Mouse (Mus musculus) adrenal gland, adult 2 months (tissue): ENCODE measurements around the gene Cc2d2a. TPM values are rescaled to one million over a fixed set of nuclear protein-coding genes. Genes with fewer than 3 reads are reported as not detected.
A peak's percentile ranks its signal among the peaks of the same experiment; 100 is the strongest.

ENCODE experiments used
- DNase-seq: peaks from one replicate; pipeline ENCODE4 v3.0.0; 2021
- long read RNA-seq: library from polyadenylated mRNA; stranded (forward); transcript quantifications from one replicate; pipeline ENCODE4 v2.0.0, GENCODE M21; 2021
- polyA plus RNA-seq: library from polyadenylated mRNA; depleted of rRNA; stranded (reverse); fragments of >200 nt; gene quantifications from 2 replicates; pipeline ENCODE4 v1.2.3, GENCODE M21; 2012; rRNA removed
- total RNA-seq, 2 experiments: library from RNA; stranded (reverse); gene quantifications; 2 replicates each; pipeline ENCODE4 v1.2.3; 2021

Cc2d2a gene
- total RNA-seq, result 10 to 100 TPM; 13.9 to 22.0 TPM
- 2.0 and 2.4 TPM in 2 replicates for polyA plus RNA-seq
- long read RNA-seq, partial matches to known transcripts, result 2 of 6 reads
- long read RNA-seq, other reads (novel, unspliced or antisense), result 4 of 6 reads

DNA sequence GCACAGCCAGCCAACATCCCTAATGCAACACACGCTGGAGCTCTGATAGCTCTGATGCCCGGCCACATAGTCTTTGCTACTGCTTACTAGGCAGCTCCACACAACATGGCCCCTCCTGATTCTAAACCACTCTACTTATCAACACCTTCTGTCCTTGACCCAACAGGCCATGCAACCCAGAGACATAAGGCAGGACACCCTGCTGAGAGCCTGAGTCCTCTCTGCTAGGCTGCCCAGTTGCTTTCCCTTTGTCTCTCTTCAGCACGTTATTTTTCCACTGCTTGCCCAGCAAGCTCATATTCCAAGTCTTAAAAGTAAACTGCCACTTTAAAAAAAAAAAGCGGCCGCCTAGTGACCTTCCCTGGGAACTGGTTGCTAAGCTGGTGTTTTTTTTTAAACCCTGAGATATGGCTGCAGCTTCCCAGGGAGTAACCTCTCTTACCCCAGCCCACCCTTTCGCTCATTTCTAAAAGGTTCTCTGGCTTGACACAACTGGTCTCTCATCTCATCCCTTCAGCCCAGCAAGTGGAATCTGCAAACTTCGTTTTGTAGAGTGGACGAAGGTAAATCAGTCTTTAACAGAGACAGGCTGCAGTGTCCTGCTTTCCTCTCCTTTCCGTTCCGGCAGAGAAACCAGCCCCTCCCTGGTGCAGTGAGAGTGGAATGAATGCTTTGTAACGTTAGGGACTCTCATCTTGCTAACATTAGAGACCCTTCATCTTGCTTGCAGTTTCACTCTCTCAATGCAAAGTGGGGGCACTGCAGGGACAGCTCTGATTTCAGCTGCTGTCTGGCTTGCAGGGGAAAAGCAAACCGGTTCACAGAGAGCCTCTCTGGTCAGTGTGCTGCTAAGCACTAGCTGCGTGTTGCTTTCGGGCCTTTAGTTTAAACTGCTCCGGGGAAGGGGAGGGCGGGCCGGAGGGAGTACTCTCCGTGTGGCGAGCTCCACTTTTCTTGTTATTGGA lies at the start of gene Cc2d2a:
Gene Cc2d2a, plus strand, starts transcription at position 350 of the 965 bp plus-strand sequence.
- peak; percentile 63 for DNase-seq

DNA sequence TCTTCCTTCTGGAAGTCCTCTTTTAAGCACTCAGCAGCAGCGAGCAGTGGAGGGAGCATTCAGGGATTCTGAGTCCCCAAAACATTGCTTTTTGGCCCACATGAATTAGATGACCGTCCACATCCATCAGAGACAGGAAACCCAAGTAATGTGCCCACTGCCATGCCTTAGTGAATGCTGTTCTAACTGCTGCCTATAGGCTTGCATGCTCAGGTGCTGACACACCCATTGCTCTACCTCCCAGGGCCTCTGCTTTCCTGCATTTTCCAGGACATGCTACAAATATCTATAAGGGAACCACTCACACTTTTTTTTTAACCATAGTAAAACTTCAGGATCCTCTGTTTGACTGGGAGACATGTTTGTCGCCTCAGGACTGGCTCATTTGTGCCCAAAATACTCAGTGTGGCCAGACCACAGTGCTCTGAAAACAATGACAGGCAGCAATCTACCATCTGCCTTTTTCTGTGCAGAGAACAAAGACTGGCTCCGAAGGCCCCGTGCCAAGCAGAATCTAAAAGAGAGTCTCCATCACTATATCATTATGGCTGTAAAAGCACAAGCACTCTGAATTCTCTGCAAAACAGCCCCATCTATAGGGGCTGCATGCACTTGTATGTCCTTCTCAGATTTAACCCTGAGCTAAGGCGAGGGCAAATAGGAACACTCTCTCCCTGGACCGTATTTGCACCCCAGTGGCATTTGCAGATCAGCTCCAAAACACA lies 40.4 kb upstream of the Cc2d2a start:
- no peak for DNase-seq

DNA sequence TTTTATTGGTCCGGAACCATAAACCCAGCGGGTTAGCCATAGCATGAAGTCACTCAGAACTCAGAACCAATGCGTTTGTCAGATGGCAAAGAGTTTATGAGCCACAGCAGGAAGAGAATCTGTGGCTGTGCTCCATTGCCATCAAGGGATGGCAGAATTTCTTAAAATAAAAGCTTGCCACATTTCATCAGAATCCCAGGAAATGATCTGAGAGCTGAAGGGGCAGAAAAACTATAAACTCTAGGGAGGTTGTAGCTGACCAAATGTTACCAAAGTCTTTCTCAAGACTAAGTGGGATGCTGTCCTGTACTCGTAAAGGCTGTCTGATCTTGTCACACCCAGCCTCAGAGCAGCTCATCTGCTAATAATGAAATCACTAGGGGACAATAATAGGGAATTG lies 36.7 kb upstream of the Cc2d2a start:
- DNase-seq, result no peak

DNA sequence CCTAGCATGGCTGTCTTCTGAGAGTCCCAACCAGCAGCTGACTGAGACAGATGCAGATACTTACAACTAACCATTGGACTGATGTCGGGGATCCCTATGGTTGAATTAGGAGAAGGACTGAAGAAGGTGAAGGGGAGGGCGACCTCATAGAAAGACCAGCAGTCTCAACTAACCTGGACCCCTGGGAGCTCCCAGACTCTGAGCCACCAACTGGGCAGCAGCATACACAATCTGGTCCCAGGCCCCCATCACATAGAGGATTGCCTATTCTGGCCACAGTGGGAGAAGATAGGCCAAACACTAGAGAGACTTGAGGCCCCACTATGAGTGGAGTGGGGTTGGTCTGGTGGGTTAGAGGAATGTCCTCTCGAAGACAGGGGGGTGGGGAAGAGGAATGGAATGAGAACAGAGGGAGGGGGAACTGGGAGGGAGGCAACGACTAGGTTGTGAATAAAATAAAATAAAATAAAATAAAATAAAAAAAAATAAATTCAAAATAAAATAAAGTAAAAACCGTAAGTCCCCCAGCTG lies 28.0 kb upstream of the Cc2d2a start:
- DNase-seq, result no peak

DNA sequence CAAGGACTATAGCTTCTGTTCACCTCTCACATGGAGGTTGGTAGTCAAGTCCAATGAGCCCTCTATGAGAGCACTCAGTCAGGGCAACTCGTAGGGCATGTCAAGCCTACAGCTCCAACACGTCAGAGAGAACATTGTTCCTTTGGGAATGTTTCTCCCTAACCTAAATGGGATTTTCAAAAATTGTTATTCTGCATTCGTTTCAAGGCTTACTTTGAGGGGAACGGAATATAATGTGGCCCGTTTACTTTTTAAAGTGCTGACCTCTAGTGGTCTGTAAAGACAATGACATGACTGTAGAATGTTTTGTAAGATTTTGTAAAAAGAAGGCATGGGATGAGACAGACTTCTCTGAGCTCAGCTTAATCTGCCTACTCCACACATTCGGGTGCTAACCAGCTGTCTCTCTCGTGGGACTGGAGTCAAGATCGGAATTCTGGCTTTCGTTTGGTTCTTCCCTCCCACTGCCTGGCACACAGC lies 27.5 kb upstream of the Cc2d2a start:
- DNase-seq, result no peak

DNA sequence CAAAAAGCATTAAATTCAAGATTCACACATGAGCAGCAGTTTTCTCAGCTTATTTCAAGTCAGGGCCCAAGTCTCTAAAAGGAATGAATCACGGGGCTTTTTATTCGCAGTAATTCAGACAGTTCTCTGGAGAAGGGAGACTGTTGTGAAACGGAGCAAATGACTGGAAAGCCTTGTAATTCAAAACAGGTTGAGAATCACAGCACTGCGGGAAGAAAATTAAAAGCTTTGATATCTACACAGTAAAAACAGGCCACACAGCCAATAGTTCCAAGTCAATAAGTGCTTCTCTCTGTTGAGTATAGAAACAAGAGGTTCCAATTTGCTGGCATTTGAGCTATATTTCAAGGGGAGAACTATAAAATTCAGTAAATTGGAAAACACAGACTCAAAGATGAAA lies 17.1 kb upstream of the Cc2d2a start:
- DNase-seq, result no peak

DNA sequence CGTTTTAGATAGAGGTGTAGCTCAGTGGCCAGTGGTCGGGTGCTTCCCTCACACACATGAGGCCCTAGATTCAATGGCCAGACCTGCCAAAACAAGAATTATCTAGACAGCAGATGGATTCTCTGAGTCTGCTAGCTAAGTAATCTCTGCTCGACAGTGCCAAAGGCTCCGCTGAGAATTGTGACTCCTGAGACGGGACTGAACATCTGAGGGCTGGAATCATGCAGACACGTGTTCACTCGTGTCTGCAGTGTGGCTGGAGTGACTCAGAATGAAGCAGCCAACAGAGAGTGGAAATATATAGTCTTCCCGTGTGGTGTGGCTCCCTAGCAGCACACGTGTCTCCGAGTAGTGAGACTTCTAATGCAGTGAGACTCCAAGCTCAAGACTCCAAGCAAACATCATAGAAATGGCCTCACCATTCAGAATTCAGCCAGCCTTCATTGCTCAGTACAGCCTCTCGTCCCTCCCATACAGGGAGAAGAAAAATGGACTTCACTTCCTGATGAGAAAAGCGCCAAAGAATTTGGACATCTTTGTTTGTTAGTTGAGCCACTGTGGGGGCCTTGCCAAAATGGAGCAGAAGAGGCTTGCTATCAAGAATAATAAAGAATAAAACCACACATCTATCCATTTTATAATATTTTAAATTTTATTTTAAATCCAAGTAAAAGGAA lies 14.9 kb upstream of the Cc2d2a start:
- no peak for DNase-seq

DNA sequence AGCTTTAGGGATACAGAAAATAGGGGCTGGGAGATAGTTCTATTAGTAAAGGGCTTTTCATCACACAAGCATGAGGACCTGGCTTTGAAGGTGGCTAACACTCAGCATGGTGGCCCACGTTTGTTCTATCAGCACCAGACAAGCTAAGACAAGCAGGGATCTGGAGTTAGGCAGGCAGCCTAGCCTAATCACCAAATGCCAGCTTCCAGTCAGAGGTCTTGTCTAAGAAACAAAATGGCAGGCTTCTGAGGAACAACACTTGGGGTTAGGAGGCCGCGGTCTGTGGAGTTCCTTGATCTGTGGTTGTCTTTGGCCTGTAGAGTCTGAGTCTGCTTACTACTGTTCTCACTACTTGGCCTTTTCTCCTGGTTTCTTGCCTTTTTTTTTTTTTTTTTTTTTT lies 648 bp upstream of the Cc2d2a start:
- DNase-seq, result no peak

DNA sequence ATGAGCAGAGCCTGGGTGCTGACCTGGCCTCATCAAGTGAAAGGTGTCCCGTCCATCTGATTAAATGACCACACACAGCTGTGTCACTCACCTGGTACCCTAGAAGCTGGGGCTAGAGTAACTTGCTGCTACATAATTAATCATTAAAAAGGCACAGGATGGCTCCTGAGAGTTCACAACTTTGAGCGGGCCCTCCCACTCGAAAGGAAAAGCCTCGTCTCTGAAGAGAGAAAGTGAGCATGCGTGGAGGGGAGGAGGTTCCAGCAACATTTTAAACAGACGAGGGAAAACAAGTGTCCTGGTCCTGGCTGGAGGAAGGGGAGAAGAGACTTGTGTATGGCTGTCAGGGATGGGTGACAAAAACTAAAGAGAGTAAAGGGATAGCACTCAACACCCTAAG lies 1.4 kb downstream of the Cc2d2a start:
- DNase-seq, result no peak

DNA sequence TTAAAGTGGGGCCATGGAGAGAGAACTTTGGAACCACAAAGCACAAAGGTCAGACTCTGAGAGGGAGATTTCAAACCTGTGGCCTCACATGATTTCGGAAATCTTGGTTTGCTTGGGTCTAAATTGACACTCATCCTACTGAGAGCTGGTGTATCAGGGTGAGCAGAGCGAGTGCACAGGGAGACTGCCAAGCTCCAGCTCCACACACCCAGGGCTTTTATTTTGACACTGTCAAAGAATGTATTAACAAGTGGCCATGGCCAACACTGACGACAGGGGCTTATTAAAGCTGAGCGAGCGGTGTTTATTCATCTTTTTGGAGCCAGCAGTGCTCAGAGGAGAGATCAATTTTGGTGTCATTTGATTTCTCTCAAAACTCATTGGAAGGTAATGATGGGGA lies 3.0 kb downstream of the Cc2d2a start:
- DNase-seq, result no peak

DNA sequence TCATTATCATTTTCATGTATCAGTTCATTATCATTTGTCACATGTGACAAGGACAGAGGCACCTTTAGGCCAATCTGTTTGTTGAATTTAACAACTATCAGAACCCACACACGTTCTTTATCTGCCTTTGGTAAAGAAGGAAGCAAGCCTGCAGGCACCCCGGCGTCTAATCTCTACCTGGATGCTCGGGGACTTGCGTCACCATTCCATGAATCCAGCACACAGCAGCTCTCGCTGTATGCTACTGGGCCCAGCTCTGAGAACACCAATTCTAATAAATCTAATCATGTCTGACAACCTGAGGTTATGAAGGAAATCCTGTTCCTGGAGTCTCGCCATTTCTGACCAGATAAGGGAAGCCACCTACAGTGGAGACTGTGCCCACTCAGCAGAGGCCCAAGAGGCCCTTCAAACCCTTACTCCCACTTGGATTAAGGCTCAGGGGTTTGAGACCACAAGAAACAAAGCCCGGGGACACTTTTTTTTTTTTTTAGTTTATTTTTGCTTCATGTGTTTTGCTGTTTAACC lies 7.0 kb downstream of the Cc2d2a start:
- DNase-seq, result peak; percentile 24

DNA sequence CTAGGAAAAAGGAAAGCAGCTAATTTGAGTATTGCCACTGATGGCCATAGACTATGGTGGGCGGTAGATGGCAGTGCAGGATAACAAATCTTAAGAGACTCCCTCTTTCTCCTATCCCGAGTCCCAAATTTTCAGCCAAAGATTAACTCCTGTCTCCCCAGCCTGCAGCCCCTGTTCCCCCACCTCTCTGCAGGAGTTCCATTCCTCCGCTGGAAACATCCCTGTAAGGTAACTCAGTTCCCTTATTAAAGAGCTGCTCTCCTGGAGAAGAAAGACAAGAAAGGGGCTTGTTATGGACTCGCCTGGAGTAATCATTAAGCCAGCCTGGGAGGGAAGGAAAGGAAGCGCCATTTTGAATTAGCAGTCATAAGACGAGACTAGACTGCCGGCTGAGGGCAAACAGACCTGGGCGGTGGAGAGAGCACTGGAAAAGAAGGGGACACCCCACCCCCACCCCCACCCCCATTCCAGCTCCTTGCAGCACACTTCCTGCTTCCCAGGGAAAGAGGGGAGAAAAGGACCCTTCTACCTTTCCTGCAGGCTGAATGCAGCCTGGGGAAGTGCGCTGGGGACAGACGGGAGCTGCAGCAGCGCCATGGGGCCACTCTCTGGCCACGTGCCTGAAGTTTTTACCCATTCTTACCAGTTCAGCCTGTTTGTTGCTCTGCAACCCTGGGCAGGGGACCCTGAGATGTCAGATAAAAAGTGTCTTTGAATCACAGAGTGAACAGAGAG lies 10.2 kb downstream of the Cc2d2a start:
- DNase-seq, result peak; percentile 89

DNA sequence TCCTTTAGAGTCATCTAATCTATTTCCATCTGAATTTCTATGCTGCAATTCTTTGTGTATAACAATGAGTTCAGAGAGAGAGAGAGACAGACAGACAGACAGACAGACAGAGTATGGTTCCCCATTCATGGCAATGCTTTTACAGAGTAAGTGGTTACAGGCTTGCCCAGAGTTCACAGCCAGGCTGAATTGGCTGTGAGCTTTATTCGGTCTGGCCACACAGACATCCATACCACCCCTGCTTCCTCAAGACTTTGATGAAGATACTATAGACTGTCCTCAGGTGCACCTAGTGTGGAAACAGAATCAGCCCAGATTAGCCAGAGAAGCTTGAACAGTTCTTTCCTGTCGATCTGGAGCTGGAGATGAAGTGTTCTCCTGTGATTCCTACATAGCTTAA lies 10.9 kb downstream of the Cc2d2a start:
- no peak for DNase-seq

DNA sequence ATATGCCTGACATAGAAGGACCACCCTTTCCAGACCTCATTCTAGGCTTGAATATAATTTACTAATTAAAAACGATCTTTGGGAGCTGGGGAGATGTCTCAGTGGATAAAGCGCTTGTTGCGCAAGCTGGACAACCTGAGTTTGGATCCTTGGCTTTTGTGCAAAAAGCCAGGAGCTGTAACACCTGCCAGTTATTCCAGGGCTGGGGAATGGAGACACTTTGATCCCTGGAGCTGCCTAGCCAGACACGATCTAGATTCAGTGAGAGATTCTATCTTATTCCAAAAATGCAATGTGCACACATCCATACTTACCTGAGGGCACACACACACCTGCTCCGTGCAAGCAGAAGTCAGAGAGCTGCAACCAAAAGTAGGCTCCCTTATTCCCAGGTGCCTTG lies 23.3 kb downstream of the Cc2d2a start:
- no peak for DNase-seq

DNA sequence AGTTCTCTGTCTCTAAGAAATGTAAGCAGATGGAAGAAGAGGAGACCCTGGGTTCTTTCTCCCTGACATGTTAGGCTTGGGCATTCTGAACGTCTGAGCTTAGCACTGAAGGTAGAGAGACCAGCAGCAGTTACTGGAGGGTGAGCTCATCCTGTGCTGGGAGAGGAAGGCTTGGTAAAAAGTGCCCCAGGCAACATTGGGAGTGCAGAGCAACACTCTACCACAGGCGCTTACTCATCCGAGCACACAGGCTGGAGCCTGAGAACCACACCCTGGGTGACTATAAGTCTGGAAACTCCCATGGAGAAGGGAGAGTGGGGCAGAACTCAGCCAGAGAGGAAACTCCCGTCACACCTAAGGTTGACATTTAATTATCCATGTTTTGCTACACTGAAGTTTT lies 30.3 kb downstream of the Cc2d2a start:
- DNase-seq, result peak; percentile 11

DNA sequence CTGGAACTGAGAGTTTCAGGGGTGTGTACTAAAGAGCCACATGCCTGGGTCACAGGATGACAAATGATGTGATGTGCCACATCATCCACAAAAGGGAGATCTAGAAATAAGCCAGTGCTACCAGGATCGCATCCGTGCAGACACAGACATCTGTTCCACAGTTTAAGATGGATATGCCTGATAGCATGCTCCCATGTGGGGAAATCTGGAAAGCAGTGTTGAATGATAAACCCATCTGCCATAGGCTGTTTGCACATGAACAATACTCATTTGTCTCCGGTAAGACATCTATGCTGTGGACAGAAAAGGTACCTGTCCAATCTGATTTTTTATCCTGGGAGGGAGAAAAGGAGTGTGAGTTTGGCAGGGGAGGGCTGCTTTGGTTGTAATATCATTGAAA lies 35.0 kb downstream of the Cc2d2a start:
- no peak for DNase-seq

DNA sequence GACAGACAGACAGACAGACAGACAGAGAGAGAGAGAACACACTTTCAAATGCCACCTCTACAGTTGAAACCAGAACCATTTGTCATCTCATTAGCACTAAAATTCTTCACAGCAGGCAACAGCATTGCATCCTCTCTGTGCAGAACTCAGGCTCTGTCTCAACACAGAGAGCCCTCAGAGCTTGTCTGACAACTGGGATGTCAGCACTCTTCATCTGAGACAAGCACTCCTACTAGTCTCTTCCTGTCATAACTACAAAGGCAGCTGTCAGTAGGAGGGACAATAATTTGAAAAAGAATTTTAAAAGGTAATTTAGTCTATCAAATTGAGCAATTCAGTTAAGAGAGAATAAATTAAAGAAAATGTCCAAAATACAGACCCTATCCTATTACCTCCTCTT lies 37.1 kb downstream of the Cc2d2a start:
- no peak for DNase-seq

DNA sequence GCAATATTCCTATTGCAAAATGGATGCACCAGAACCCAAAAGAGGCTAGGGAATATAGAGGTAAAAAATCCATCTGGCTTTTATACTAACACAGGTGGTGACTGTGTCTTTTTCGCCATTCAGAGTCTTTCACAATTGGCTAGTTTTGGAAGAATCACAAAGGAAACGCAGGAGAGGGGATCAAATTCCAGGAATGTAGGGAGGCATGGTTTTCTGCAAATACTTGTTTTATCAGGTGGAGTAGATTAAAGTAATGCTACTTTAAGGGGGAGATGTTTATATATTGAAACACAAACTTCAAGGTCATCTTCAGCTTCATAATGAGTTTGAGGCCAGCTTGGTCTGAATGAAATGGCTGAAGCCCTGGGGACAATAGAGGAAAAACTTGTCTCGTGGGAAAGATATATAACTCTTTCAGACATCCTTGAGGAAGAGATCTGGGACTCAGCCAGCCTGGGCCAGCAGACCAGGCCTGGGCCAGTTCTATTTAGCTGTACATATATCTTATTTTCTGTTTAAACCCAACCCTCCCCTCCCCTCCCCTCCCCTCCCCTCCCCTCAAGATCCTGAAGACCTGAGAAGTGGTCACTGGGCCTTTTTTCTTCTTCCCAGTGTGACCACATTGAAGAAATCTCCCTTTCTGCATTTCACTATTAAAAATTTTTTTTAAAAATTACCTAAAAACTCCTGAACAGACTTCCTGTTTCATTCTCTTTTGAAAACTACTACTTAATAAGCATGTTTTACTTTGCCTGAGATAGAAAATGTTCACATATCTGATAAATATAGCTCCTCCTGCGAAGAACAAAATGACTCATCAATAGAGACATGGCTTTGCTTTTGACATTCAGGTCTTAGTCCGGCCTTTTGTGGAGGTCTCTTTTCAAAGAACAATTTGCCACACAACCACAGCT lies 59.6 kb downstream of the Cc2d2a start:
- no peak for DNase-seq

DNA sequence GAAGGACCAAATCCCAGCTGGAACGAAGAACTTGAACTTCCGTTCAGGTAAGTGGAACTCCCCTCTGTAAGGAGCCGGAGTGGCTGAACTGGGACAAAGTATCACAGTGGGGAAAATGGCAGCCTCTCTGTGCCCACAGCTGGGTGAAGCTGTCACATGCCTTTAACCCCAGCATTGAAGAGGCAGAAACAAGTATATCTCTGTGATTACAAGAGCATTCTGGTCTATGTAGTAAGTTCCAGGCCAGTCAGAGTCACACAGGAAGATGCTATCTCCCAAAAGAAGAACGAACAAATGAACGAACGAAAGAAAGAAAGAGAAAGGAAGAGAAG lies 60.3 kb downstream of the Cc2d2a start:
- no peak for DNase-seq

DNA sequence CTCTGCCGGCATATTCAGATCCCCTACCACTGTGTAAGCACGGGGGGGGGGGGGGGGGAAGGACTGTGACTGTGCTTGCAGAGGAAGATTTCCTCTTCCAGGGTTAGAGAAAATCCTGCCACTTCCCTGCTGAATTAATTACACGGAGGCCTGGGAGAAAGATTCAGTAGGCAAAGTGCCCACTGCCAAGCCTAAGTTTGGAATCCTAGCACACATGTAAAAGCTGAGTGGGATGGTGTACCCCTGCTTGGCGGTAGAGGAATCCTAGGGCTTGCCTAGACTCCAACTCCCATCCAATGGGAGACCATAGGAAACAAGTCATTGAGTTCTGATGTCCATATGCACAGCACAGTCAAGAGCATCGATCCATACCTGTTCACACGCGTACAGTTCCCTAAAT lies 61.7 kb downstream of the Cc2d2a start:
- no peak for DNase-seq
